Mouse (Mus musculus) heart, adult 11 months (tissue): ENCODE data around the gene Thrb.

Experiments used
- DNase-seq: peaks from one replicate; pipeline ENCODE4 v3.0.0; 2022

Gene Thrb

GRCm38 (mm10) chr14:17786249-17786648 lies 126.2 kb downstream of the Thrb start:
- DNase-seq: no peak

- no peak for DNase-seq
Measured at GRCm38 (mm10) chr14:17803934-17804602, 144.0 kb downstream of the Thrb start.

- peak; percentile 58 for DNase-seq
Measured at GRCm38 (mm10) chr14:17811051-17811450, 151.0 kb downstream of the Thrb start.

GRCm38 (mm10) chr14:17812414-17812813 lies 152.4 kb downstream of the Thrb start:
- DNase-seq: no peak

GRCm38 (mm10) chr14:17815103-17815502 lies 155.0 kb downstream of the Thrb start:
- DNase-seq: peak; percentile 44

GRCm38 (mm10) chr14:17818086-17818485 lies 158.0 kb downstream of the Thrb start:
- DNase-seq: peak; percentile 45

GRCm38 (mm10) chr14:17822754-17823153 lies 162.7 kb downstream of the Thrb start:
- no peak for DNase-seq

- DNase-seq: no peak
Measured at GRCm38 (mm10) chr14:17827401-17827800, 167.3 kb downstream of the Thrb start.

- peak; percentile 22 for DNase-seq
Measured at GRCm38 (mm10) chr14:17835738-17836137, 175.7 kb downstream of the Thrb start.

- no peak for DNase-seq
Measured at GRCm38 (mm10) chr14:17836766-17837165, 176.7 kb downstream of the Thrb start.

- DNase-seq: peak; percentile 25
Measured at GRCm38 (mm10) chr14:17845003-17845697, 185.1 kb downstream of the Thrb start.

- DNase-seq: peak; percentile 55
Measured at GRCm38 (mm10) chr14:17845871-17846270, 185.8 kb downstream of the Thrb start.

GRCm38 (mm10) chr14:17846700-17847099 lies 186.6 kb downstream of the Thrb start:
- peak; percentile 70 for DNase-seq

- DNase-seq: peak; percentile 79
Measured at GRCm38 (mm10) chr14:17847211-17847610, 187.2 kb downstream of the Thrb start.

- peak; percentile 39 for DNase-seq
Measured at GRCm38 (mm10) chr14:17850355-17850754, 190.3 kb downstream of the Thrb start.

- peak; percentile 52 for DNase-seq
Measured at GRCm38 (mm10) chr14:17852236-17852635, 192.2 kb downstream of the Thrb start.

- no peak for DNase-seq
Measured at GRCm38 (mm10) chr14:17859790-17860385, 199.8 kb downstream of the Thrb start.

GRCm38 (mm10) chr14:17862651-17863050 lies 202.6 kb downstream of the Thrb start:
- DNase-seq: no peak

GRCm38 (mm10) chr14:17863701-17864320 lies 203.8 kb downstream of the Thrb start:
- DNase-seq: peak; percentile 62

GRCm38 (mm10) chr14:17868326-17868725 lies 208.3 kb downstream of the Thrb start:
- DNase-seq: no peak

GRCm38 (mm10) chr14:17875946-17876345 lies 215.9 kb downstream of the Thrb start:
- peak; percentile 43 for DNase-seq

- DNase-seq: peak; percentile 72
Measured at GRCm38 (mm10) chr14:17879446-17879845, 219.4 kb downstream of the Thrb start.

- DNase-seq: peak; percentile 70
Measured at GRCm38 (mm10) chr14:17884884-17885283, 224.8 kb downstream of the Thrb start.

- DNase-seq: no peak
Measured at GRCm38 (mm10) chr14:17885320-17885719, 225.3 kb downstream of the Thrb start.
